In genomic region chr2:13168743-13169142, GRCm38 (mm10) we compare ENCODE assay signal across 8 mouse cellular contexts.
DNase-seq lines count a peak whose midpoint lies in the region; ATAC-seq lines count a peak whose summit lies in the region.

No protein-coding gene starts in this region.

- no peak overlapping the region for H3K9ac ChIP-seq in forebrain, embryonic 11.5 days (ENCODE audit: low read length)
- H3K9ac ChIP-seq in forebrain, embryonic 15.5 days (replicated peaks): no peak overlapping the region
- H3K9ac ChIP-seq in kidney, embryonic 16.5 days (replicated peaks; ENCODE audit: low read length): no peak overlapping the region

- H3K4me3 ChIP-seq in forebrain, embryonic 11.5 days (ENCODE audit: low read depth, low read length): no peak overlapping the region
- no peak overlapping the region for H3K4me3 ChIP-seq in forebrain, embryonic 15.5 days
- no peak overlapping the region for H3K4me3 ChIP-seq in kidney, embryonic 16.5 days (ENCODE audit: low read length)

- H3K9me3 ChIP-seq in forebrain, embryonic 11.5 days (ENCODE audit: control insufficient read depth, low read length): no peaks in the 10 kb centered on the region
- H3K9me3 ChIP-seq in forebrain, embryonic 15.5 days: no peaks in the 10 kb centered on the region
- no peaks in the 10 kb centered on the region for H3K9me3 ChIP-seq in kidney, embryonic 16.5 days (ENCODE audit: low read length)

- ATAC-seq in forebrain, embryonic 11.5 days (replicated peaks; ENCODE audit: low FRiP score): peak; percentile 34; the same call in 1 of the 2 replicates
- ATAC-seq in forebrain, embryonic 15.5 days (replicated peaks): no peak
- ATAC-seq in kidney, embryonic 16.5 days (ENCODE audit: low FRiP score, low TSS enrichment): 0 out of 2 replicates have a peak, but pooled peaks have one; percentile 27
- no peak for ATAC-seq in inflammation-experienced regulatory T-cells, adult 6 months

- DNase-seq in forebrain, embryonic 11.5 days (ENCODE audit: low spot score): peak; percentile 69
- DNase-seq in urinary bladder, postnatal 14 days (ENCODE audit: low spot score): peak; percentile 5
- no peak for DNase-seq in urinary bladder, postnatal 36 days (ENCODE audit: low spot score in 2 of 2)
- DNase-seq in naive thymus-derived CD4-positive, alpha-beta T cell, adult 2 months (ENCODE audit: low read depth): peak; percentile 11
- DNase-seq in natural killer cell, adult 2 months (ENCODE audit: low spot score in 2 of 2): no peak

- no peak overlapping the region for H3K4me2 ChIP-seq in forebrain, embryonic 11.5 days (ENCODE audit: low read depth, low read length, severe bottlenecking)
- no peak overlapping the region for H3K4me2 ChIP-seq in forebrain, embryonic 15.5 days (replicated peaks)
- H3K4me2 ChIP-seq in kidney, embryonic 16.5 days (replicated peaks; ENCODE audit: low read depth, low read length): no peak overlapping the region

- H3K36me3 ChIP-seq in forebrain, embryonic 11.5 days (ENCODE audit: control insufficient read depth, insufficient read depth, low read length): no peaks in the 10 kb centered on the region
- no peaks in the 10 kb centered on the region for H3K36me3 ChIP-seq in forebrain, embryonic 15.5 days
- H3K36me3 ChIP-seq in kidney, embryonic 16.5 days (ENCODE audit: insufficient read depth, low read length): no peaks in the 10 kb centered on the region

- no peaks in the 10 kb centered on the region for H3K27me3 ChIP-seq in forebrain, embryonic 11.5 days (ENCODE audit: control insufficient read depth, insufficient read depth, low read length)
- H3K27me3 ChIP-seq in forebrain, embryonic 15.5 days: no peaks in the 10 kb centered on the region
- no peaks in the 10 kb centered on the region for H3K27me3 ChIP-seq in kidney, embryonic 16.5 days (ENCODE audit: insufficient read depth, low read length)

- no peaks in the 10 kb centered on the region for H3K4me1 ChIP-seq in forebrain, embryonic 11.5 days (replicated peaks; ENCODE audit: control insufficient read depth, insufficient read depth, low read length)
- H3K4me1 ChIP-seq in forebrain, embryonic 15.5 days: no peaks in the 10 kb centered on the region
- no peaks in the 10 kb centered on the region for H3K4me1 ChIP-seq in kidney, embryonic 16.5 days (ENCODE audit: insufficient read depth, low read length)

- WGBS in forebrain, embryonic 11.5 days: 38% methylated on average over 5 of the region's 5 CpGs
- WGBS in forebrain, embryonic 15.5 days: 44% methylated on average over 5 of the region's 5 CpGs
- WGBS in kidney, embryonic 16.5 days: 51% methylated on average over 5 of the region's 5 CpGs

- H3K27ac ChIP-seq in forebrain, embryonic 11.5 days (ENCODE audit: low read depth, low read length): no peak overlapping the region
- no peak overlapping the region for H3K27ac ChIP-seq in forebrain, embryonic 15.5 days (replicated peaks)
- H3K27ac ChIP-seq in kidney, embryonic 16.5 days (ENCODE audit: low read length): no peak overlapping the region

Comparison
In these comparisons a context has a peak if more than half of its experiments do, and no peak if none do; other contexts are left out.
1. ATAC-seq: peak in forebrain, embryonic 11.5 days (single experiment) and kidney, embryonic 16.5 days (single experiment); none in forebrain, embryonic 15.5 days (single experiment) and inflammation-experienced regulatory T-cells, adult 6 months (single experiment).
2. DNase-seq: peak in forebrain, embryonic 11.5 days (single experiment), urinary bladder, postnatal 14 days (single experiment) and naive thymus-derived CD4-positive, alpha-beta T cell, adult 2 months (single experiment); none in urinary bladder, postnatal 36 days (0 of 2) and natural killer cell, adult 2 months (0 of 2).